Mouse (Mus musculus) forebrain, embryonic 11.5 days (tissue): ENCODE measurements around the gene Timm50. TPM values are rescaled to one million over a fixed set of nuclear protein-coding genes. Genes with fewer than 3 reads are reported as not detected.

Experiments
- ATAC-seq: fragments of 200-750 bp; cut with Nextera tagmentation; replicated peaks from 2 replicates; pipeline ENCODE4 v1.8.0; 2017; ENCODE audit warnings: moderate TSS enrichment; ENCODE audit not compliant: low FRiP score
- DNase-seq: peaks from one replicate; pipeline ENCODE4 v3.0.0-alpha.2; 2017; ENCODE audit warnings: low spot score
- H3K27ac ChIP-seq: fragments of 300-500 bp; sonication (generic); 2 replicates; pipeline ENCODE4 v1.5.1; 2014; ENCODE audit warnings: low read depth, low read length
- H3K27me3 ChIP-seq: fragments of 300-500 bp; sonication (generic); 2 replicates; pipeline ENCODE4 v1.6.1; 2014; ENCODE audit warnings: mild to moderate bottlenecking, low read length, mixed read lengths; ENCODE audit not compliant: control insufficient read depth, insufficient read depth
- H3K36me3 ChIP-seq: fragments of 300-500 bp; sonication (generic); 2 replicates; pipeline ENCODE4 v1.6.1; 2014; ENCODE audit warnings: mild to moderate bottlenecking, low read length, moderate library complexity, mixed read lengths; ENCODE audit not compliant: control insufficient read depth, insufficient read depth
- H3K4me1 ChIP-seq: fragments of 300-500 bp; sonication (generic); replicated peaks from 2 replicates; pipeline ENCODE4 v1.6.1; 2014; ENCODE audit warnings: low read length, mixed read lengths; ENCODE audit not compliant: control insufficient read depth, insufficient read depth
- H3K4me2 ChIP-seq: fragments of 300-500 bp; sonication (generic); 2 replicates; pipeline ENCODE4 v1.6.1; 2014; ENCODE audit warnings: low read depth, mild to moderate bottlenecking, low read length, moderate library complexity, mixed read lengths; ENCODE audit not compliant: severe bottlenecking
- H3K4me3 ChIP-seq: fragments of 300-500 bp; sonication (generic); 2 replicates; pipeline ENCODE4 v1.5.1; 2014; ENCODE audit warnings: low read depth, low read length
- H3K9ac ChIP-seq: fragments of 300-500 bp; sonication (generic); 2 replicates; pipeline ENCODE4 v1.6.1; 2014; ENCODE audit warnings: low read length
- H3K9me3 ChIP-seq: fragments of 300-500 bp; sonication (generic); 2 replicates; pipeline ENCODE4 v1.6.1; 2016; ENCODE audit warnings: low read length, mixed read lengths; ENCODE audit not compliant: control insufficient read depth
- WGBS: fragments of 180-500 bp; shearing (Covaris S2); extraction: QIAGEN DNeasy Blood & Tissue Kit; methylation state at CpG from one replicate; pipeline ENCODE4 v1.1.7; 2014; 5-methylcytosine and 5-hydroxymethylcytosine counted together
- polyA plus RNA-seq: library from polyadenylated mRNA; unstranded; fragments of >200 nt; fragmentation: Nextera tagmentation; extraction: Ambion mirVana; gene quantifications from 2 replicates; pipeline ENCODE4 v1.2.1, GENCODE M21; 2014

Timm50 gene
- polyA plus RNA-seq, 1 experiment from 2014 or later: 222 TPM

DNA sequence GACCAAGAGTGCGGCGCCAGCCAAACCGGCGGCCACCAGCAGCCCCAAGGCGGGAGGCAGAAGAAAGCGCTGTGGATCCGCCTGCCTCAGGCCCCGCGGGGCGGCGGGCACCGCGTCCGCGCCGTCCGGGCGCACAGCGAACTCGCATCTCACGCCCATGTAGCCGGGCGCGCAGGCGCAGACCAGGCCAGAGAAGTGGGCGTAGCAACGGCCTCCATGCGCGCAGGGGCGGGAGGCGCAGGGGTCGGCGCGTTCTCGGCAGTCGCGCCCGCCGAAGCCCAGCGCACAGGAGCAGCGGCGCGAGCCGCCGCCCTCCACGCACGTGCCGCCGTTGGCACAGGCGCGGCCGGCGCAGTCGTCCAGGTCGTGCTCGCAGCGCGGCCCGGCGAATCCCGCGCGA is 17.4 kb downstream of the Timm50 start:
- H3K9me3 ChIP-seq: no peaks in the 10 kb centered on the region
- H3K4me3 ChIP-seq: peak overlapping the region; percentile 37
- peak overlapping the region; percentile 63 for H3K4me2 ChIP-seq
- peaks cover 13% of the 10 kb centered on the region for H3K4me1 ChIP-seq
- no peaks in the 10 kb centered on the region for H3K36me3 ChIP-seq
- ATAC-seq: peak; percentile 66
- H3K27ac ChIP-seq: no peak overlapping the region
- DNase-seq: peak; percentile 90
- 2% methylated on average over 57 of the region's 63 CpGs for WGBS
- peak overlapping the region; percentile 56 for H3K9ac ChIP-seq
- H3K27me3 ChIP-seq: peaks cover 68% of the 10 kb centered on the region

DNA sequence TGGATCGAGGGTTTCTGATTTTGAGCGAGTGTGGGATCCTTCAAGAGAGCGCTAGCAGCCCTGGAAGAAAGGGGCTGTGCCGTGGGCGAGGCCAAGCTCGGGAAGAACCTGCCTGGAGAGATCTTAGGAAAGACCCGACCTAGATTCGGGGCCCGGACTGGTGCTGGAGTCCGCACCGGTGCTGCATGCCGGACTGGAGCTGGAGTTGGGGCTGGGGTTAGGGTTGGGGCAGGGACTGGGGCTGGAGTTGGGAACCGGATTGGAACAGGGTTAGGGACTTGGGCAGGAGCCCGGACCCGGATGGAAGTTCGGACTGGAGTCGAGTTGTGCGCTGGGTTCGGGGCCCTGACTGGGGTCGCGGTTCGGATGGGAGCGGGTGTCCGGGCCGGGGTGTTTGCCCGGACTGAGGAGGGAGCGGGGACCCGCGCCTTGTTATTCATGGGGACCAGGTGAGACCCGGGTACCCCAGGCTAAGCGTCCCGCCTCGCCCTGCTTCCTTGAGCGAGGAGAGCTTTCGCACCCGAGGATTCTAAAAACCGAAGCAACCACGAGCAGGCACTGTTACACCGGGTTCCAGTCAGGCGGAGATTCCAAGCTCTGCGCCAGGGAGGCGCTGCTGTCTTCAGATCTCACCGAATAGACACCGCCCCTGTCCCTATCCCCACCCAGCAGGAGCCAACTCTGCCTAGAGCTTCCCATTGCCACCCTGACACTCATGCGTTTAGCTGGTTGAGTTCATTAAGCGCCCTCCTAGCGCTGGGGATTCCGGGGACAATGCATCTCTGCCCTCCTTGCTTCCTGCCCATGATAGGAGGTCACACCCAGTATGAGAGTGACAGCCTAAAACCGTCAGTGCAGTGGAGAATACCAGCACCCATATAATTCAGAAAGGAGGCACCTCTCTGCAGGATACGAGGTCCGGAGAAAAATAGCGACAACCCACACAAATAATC is 21.0 kb downstream of the Timm50 start, which contains the start of gene Selenov:
Selenov (minus strand) TSS at position 549 of the 953 bp plus-strand sequence.
- WGBS: 1% methylated on average over 52 of the region's 52 CpGs
- Histone ChIP-seq H3K4me1 (peaks cover 6% of the 10 kb centered on the region), H3K9me3 (no peaks in the 10 kb centered on the region), H3K4me3 (peak within 1 kb of the TSS; percentile 19), H3K27me3 (peaks cover 61% of the 10 kb centered on the region), H3K36me3 (no peaks in the 10 kb centered on the region), H3K9ac (peak within 1 kb of the TSS; percentile 39), H3K27ac (no peak within 1 kb of the TSS), H3K4me2 (peak within 1 kb of the TSS; percentile 45)
- DNase-seq (peak; percentile 65), ATAC-seq (peak; percentile 51)

DNA sequence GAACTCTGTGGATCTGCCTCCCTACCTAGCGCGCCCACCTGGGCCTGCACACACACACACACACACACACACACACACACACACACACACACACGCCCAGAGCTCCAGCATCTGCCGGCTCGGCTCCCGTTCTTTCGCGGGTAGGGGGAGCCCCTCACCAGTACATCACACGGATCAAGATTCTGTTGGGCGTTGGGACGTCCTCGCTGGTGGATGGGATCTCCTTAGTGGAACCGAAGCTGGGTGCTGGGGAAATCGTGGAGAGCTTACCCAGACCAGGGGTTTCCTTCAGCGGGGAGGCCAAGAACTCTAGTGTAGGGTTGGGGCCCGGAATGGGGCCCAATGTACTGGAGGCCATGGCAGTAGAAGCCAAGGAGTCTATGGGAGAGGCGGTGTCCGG is 21.7 kb downstream of the Timm50 start:
- no peak overlapping the region for H3K27ac ChIP-seq
- H3K4me1 ChIP-seq: peaks cover 6% of the 10 kb centered on the region
- no peaks in the 10 kb centered on the region for H3K36me3 ChIP-seq
- peak overlapping the region; percentile 39 for H3K9ac ChIP-seq
- DNase-seq (peak; percentile 72), ATAC-seq (peak; percentile 17; the same call in 1 of the 2 replicates)
- H3K9me3 ChIP-seq: no peaks in the 10 kb centered on the region
- WGBS: under 1% methylated on average over 18 of the region's 18 CpGs
- peaks cover 58% of the 10 kb centered on the region for H3K27me3 ChIP-seq
- H3K4me2 ChIP-seq: peak overlapping the region; percentile 45
- H3K4me3 ChIP-seq: peak overlapping the region; percentile 19; the same call in 1 of the 2 replicates

DNA sequence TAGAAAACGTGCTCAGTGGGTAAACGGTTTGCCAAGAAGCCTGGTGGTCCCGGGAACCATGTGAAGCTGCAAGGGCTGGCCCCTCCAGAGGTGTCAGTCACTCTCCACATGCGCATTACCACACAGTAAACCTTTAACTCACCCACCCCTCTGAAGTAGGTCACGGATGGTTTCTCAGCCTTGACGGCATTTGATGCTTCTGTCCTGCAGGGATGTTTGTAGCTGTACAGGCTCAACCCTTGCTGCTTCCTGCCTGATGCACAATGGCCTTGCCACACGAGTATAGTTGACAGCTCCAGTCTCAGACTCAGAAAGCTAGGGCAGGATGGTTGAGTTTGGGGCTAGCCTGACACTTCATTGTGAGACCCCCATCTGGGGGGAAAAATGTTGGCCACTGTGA is 31.2 kb downstream of the Timm50 start:
- Histone ChIP-seq H3K4me2 (no peak overlapping the region), H3K9ac (no peak overlapping the region), H3K4me1 (peaks cover 3% of the 10 kb centered on the region; the same call in 1 of the 2 replicates), H3K9me3 (no peaks in the 10 kb centered on the region), H3K36me3 (no peaks in the 10 kb centered on the region), H3K27ac (no peak overlapping the region), H3K4me3 (no peak overlapping the region), H3K27me3 (no peaks in the 10 kb centered on the region)
- DNase-seq (no peak), ATAC-seq (no peak)
- 81% methylated on average over 7 of the region's 7 CpGs for WGBS

DNA sequence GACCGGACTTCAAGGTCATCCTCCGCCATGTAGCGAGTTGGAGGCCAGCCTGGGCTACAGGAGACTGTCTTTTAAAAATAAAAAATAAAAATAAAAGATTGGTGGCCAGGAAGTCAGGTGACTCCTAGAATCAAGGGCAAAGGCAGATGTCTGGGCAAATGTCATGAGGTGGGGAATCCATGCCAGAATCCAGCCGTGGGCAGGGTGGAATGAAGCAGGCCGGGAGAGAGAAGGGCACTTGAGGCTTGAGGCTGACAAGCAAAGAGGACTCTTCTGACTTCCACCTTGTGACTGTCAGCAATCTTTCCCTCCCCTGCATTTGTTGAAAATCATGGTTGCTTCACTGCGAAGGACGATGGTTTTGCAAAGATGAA is 33.6 kb downstream of the Timm50 start:
- no peak overlapping the region for H3K27ac ChIP-seq
- no peak for ATAC-seq
- DNase-seq: no peak

DNA sequence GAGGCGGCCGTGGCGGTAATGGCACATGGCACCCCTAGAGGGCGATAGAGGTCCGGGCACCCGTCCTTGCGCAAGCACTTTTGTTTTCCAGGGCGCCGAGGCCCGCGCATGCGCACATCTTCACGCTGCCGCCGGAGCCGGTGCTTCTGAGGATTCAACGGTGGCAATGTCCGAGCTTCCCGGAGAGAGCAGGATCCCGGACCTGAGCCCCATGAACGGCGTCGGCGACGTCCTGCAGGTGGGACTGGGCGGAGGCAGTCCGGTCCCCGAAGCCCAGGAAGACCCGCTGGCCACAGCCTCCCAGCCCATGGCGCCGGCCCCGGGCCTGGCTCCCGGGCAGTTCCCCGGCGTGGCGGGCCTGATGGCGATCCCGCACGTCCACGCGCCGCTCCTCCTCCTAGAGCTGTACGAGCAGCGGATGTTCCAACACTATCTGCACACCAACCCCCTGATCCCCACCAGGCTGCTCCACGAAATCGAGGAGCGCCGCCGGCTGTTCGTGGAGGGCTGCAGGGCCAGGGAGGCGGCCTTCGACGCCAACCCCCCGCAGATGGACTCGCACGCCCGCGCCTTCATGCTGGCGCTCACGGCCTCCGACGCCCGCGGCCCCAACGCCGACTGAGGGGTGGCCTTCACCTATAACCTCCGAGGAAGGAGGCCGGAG is 34.1 kb downstream of the Timm50 start, which contains the start of gene Eid2b:
Eid2b (plus strand) TSS at position 125 of the 664 bp plus-strand sequence.
- peak within 1 kb of the TSS; percentile 37; the same call in 1 of the 2 replicates for H3K27ac ChIP-seq
- H3K4me3 ChIP-seq: peak within 1 kb of the TSS; percentile 61
- no peaks in the 10 kb centered on the region for H3K27me3 ChIP-seq
- 3% methylated on average over 68 of the region's 68 CpGs for WGBS
- no peaks in the 10 kb centered on the region for H3K9me3 ChIP-seq
- no peaks in the 10 kb centered on the region for H3K36me3 ChIP-seq
- H3K4me2 ChIP-seq: peak within 1 kb of the TSS; percentile 83
- H3K9ac ChIP-seq: peak within 1 kb of the TSS; percentile 93
- DNase-seq (peak; percentile 97), ATAC-seq (peak; percentile 80)
- peaks cover 3% of the 10 kb centered on the region; the same call in 1 of the 2 replicates for H3K4me1 ChIP-seq

More for the DNA sequence above, 33.6 kb downstream of the Timm50 start:
- Histone ChIP-seq H3K9me3 (no peaks in the 10 kb centered on the region), H3K9ac (peak overlapping the region; percentile 93), H3K36me3 (no peaks in the 10 kb centered on the region), H3K4me2 (peak overlapping the region; percentile 83), H3K27me3 (no peaks in the 10 kb centered on the region), H3K4me1 (peaks cover 3% of the 10 kb centered on the region; the same call in 1 of the 2 replicates), H3K4me3 (peak overlapping the region; percentile 61)
- 84% methylated on average over 7 of the region's 7 CpGs for WGBS

DNA sequence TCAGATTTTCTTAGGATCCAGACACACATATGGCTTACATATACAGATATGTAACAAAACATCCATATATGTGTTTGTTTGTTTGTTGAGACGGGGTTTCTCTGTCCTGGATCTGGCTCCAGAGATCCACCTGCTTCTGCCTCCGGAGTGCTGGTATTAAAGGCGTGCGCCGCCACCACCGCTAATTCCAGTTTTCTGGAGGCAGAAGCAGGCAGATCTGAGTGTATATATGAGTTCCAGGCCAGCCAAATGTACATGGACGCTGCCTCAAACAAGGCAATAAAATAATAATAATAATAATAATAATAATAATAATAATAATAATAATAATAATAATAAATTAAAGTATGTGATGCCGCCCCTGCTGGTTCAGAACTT is 34.6 kb downstream of the Timm50 start:
- Histone ChIP-seq H3K4me3 (no peak overlapping the region), H3K9ac (no peak overlapping the region), H3K27ac (no peak overlapping the region), H3K9me3 (no peaks in the 10 kb centered on the region), H3K4me1 (peaks cover 3% of the 10 kb centered on the region; the same call in 1 of the 2 replicates), H3K36me3 (no peaks in the 10 kb centered on the region), H3K4me2 (no peak overlapping the region), H3K27me3 (no peaks in the 10 kb centered on the region)
- peak; percentile 37; the same call in 1 of the 2 replicates for ATAC-seq
- no peak for DNase-seq
- 65% methylated on average over 8 of the region's 8 CpGs for WGBS

DNA sequence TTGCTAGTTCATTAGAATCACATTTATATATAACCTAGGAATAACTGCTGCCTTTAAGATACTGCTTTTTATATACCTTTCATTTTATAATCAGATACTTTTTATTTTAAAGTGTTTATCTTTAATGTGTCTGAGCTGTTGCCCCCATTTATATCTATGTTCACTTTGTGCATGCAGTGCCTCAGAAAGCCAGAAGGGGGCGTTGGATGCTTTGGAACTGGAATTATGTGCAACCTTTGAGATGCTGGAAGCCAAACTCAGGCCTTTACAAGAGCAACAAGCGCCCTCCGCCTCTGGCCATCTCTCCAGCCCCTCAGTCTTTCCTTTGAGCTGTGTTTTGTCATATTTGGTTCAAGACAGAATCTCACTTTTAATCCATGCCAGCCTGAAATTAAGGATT is 40.1 kb downstream of the Timm50 start:
- peaks cover 2% of the 10 kb centered on the region; the same call in 1 of the 2 replicates for H3K36me3 ChIP-seq
- WGBS: 71% methylated on average over 3 of the region's 3 CpGs

More for the DNA sequence above, 40.1 kb downstream of the Timm50 start:
- H3K27me3 ChIP-seq: no peaks in the 10 kb centered on the region
- DNase-seq (no peak), ATAC-seq (no peak)
- H3K4me1 ChIP-seq: 0 out of 2 replicates have a peak, but pooled peaks cover 2% of the 10 kb centered on the region
- no peak overlapping the region for H3K27ac ChIP-seq
- H3K4me2 ChIP-seq: no peak overlapping the region
- no peak overlapping the region for H3K4me3 ChIP-seq
- no peak overlapping the region for H3K9ac ChIP-seq
- no peaks in the 10 kb centered on the region; the same call in 1 of the 2 replicates for H3K9me3 ChIP-seq
